Mouse (Mus musculus): ENCODE data around the gene Olfr1441.

DNA sequence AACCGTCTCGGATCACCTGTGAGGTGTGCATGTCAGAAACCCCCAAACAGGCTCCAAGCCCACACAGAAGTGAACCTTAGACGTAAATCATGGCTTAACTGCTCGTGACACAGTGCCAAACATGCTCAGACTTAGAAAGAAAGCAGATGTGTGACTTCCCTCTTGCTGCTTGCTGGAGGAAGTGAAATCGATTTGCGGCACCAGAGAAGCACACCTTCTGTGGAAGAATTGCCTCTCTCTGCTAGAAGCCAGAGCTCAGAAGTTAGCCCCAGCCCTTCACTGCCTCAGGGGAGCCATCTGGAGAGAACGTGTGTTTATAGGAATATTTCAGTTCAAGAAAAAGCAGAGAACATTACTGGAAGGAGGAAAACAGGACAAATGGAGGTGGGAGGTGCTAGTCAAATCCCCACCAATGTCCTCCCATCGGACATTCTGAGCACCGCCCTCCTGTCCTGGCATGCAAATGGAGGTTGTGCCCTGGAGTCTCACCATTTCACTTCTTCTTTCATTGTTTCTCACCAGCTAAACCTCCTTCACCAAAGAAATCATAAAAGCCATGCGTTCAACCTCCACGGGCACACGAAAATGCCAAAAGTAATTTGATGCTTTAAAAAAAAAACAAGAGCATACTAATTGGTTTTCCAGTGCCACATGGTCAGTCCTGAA, 40.3 kb downstream of the Olfr1441 start:
- no peak for TF ChIP-seq CTCF (IDR thresholded peaks at IDR 0.05; ENCODE audit: low read depth, low read length)
- no peak for TF ChIP-seq TAL1 (conservative IDR thresholded peaks at IDR 0.05; ENCODE audit: low read depth, low read length)
- no peak for TF ChIP-seq GATA1 (IDR thresholded peaks at IDR 0.05; ENCODE audit: borderline replicate concordance, low read length)
